Mouse (Mus musculus) left cerebral cortex, postnatal 4 days (tissue): ENCODE data around the gene Gzf1. TPM values are rescaled to one million over a fixed set of nuclear protein-coding genes. Genes with fewer than 3 reads are reported as not detected.

Source experiments
- DNase-seq: peaks from one replicate; pipeline ENCODE4 v3.0.0-alpha.2; 2022
- intact Hi-C: fragments of 180-260 bp; cut with DNase I; formaldehyde crosslinking; loops from one replicate; pipeline ENCODE4 v1.15.1; 2025
- total RNA-seq, 2 experiments: library from RNA; stranded (reverse); gene quantifications; 2 replicates each; pipeline ENCODE4 v1.2.3; 2021

Gzf1 gene
- 10 to 100 TPM; 21.2 to 21.6 TPM for total RNA-seq

DNA sequence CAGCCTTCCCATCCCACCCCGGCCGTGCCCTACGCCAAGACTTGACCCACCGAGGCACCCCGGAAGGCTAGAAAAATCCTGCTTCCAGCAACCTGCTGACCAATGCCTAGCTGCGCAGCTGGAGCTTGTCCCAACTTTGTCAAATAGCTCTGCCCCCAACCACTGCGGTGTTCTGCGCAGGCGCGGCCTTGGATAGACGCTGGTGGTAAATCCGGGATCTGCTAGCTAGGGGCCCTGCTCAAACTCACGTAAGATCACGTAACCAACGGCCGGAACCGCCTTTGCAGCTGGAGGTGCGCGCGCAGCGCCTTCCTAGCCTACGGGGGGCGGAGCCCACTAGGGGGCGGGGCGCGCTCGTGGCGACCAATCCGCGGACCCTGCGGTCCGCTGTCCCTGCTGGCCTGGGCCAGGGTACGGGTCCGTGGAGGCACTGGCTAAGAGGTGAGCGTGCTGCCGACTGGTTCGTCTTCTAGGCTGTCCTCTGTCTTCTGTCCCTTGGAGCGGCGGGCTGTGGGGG, at the start of gene Gzf1:
Gzf1 (plus strand) TSS at position 249 of the 517 bp plus-strand sequence.
- DNase-seq: peak; percentile 99
- intact Hi-C loops: no loop called here

- intact Hi-C loops: no loop called here
- no peak for DNase-seq
Measured at GRCm38 (mm10) chr2:148631602-148632001, 49.2 kb upstream of the Gzf1 start.

DNA sequence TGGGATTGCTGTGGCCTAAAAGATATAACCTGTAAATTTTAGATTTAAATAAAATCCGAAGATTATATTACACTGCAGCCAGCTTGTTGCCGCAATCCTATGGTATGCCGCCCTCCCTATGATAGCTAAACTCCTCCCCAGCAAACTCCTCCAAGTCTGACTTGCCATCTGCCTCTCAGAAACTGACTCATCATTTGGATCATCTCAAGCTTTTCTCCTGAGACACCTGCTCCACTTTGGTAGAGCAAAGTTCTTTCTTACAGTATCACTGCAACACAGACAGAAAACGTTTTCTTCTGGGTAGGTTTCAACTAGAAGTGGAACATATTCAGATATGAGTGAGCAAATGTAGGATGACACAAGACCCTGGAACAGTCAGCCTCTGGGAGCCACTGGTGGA, 46.4 kb upstream of the Gzf1 start:
- intact Hi-C loops: no loop called here

DNA sequence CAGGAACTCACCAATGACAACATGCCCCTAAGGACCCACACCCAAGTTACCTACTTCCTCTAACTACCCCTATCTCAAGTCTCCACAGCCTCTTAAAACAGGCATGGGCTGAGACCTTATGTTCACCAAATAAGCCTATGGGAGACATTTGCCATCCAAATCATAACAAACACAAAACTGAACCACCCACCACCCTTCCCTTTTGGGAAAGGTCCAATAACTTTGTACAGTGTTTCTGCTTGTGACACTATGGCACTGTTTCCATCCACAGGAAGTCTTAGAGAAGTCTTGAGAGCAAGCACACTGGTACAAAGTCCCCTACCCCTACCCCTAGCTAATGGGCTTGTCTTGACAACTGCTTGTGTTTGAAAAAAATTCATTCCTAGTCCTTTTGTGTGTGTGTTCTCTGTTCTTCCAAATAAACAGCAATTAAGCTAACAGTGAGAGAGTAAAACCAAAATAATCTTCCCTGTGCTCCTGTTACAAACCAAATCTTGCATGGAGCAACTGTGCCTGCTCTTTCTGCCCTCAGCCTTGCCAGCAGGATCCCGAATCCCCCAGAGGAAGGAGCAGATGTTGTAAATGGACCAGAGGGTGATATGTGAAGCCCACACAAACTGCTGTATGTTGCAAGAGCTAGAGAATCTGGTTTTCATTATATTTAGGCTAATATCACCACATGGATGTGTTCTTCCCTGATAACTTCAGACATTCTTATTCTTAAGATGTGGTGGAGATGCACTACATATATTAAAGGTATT, 38.0 kb upstream of the Gzf1 start:
- intact Hi-C loops: no loop called here

More for the DNA sequence above, 46.4 kb upstream of the Gzf1 start:
- no peak for DNase-seq

DNA sequence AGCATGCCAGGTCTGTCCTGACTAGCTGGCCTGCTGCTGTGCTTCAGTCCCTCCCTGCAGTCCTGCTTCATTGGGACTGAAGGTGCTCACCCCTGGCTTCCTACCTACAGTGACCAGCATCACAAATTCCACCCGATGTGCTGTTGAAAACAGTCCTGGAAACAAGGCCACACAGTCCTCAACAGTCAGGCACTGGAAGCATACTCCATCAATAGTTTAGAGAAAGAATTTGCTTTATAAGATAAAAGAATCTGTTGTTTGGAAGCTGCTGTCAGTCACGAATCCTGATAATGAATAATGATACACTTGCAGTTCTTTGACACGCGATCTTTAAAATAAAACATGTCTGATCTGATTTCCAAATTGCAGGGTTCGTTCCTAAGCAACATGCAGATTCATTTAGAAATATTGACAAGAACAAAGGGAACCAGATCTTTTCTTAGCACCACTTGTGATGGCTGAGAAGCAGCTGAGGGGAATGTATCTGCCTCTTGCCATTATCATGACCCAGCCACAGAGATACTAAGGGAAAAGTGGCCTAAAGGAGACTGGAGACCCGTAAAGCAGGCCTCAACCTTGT, 36.3 kb upstream of the Gzf1 start:
- intact Hi-C loops: no loop called here
- DNase-seq: no peak

More for the DNA sequence above, 38.0 kb upstream of the Gzf1 start:
- no peak for DNase-seq

DNA sequence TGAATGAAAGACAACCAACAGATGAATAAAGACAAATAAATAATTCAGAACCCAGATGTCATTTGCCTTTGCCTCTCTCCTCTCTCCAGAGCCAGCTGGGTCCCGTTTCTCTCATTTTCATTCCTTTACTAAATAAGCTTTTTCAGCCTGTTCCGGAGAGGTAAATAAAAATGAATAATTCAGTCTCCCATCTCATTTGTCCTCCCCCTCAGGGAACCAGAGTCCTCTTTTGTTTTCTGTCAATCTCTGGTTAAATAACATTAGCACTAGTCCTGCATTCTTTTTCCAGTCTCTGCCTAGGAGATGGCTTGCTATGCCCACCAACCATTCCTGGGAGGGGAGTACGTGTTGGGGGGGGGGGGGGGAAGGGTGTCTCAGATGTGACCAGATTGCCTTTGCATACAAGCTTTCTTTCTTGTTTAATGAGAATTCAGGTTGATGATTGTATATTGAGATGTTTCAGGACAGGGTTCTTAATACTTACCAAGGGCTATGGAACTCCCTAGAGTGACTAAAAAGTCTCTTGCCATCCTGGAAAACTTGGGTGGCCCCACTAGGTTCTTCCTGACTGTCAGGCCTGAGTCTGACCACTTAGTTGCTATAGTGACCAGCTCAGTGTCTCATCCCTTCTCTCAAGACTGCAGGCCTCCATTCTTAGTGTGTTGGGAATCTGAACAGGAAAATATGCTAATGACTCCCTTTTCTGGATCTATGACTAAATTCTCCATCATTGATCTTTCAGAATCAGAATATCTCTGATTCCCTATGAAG, 30.1 kb upstream of the Gzf1 start:
- intact Hi-C loops: loop anchor here (10.0 kb wide), 2 partner anchors 246 to 846 kb away; partner anchors contain the start of gene Thbd
- DNase-seq: no peak

DNA sequence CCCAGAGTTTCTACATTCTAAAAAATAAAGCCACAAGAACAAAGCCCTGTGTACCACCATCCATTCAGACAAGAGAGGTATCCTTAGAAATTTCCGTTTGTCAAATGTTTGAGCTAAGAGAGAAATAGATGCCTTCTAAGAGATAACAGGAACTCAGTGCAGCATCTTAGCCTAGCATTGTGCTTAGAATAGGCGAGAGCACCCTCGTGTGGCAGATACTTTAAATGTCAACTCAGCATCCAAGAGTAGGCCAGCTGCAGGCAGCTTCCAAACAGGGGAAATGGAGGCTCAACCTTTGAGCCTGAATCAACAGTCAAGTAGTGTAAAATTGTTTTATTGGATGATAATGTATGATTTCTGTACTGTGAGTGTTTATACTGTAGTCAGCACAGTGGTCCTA, 25.9 kb upstream of the Gzf1 start:
- peak; percentile 53 for DNase-seq
- intact Hi-C loops: loop anchor here (2.0 to 10.0 kb wide), 3 partner anchors 250 to 850 kb away; partner anchors contain the start of gene Thbd

- no peak for DNase-seq
- intact Hi-C loops: no loop called here
Measured at GRCm38 (mm10) chr2:148663458-148663857, 17.4 kb upstream of the Gzf1 start.

DNA sequence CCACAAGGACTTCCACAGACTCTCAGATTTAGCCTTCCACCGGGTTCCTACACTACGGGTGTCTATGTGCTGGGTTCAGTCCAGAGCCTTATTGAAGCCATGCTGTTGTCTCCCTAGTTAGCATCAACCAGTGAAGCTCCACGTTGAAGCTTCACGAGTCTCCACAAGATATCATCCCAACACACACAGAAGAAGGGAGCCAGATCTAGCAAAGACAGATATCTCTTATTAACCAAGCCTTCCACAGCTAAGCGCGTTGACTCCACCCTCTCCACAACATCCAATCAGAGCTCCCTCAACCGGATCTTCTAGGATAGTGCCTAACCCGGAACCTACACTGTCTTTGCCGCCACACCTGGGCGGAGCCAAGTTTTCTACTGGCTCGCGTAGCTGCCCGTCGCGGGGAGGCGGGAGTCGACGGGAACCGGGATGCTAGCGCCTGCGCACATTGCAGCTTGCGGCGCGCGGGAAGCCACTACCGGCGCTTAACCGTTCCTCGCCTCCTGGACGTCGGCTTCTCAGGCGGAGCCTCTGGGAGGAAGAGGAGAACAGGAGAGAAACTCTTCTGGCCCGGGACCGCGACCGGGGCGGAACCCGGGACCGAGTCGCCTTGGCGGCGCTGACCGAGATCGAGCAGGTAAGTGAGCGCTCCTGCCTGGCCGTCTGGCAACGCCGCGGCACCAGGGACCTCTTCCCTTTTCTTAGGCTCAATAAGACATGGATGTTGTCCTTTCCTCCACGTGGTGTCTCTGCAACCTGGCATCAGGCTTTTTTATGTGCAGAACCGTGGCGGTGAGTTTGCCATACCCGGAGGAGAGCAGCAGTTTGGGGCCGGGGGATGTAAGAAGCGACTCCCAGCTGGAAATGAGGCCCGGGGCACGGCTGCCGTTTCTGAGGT, 8.4 kb upstream of the Gzf1 start, which contains the start of gene Nxt1:
Nxt1 (plus strand) TSS at position 403 of the 898 bp plus-strand sequence.
- peak; percentile 98 for DNase-seq
- intact Hi-C loops: no loop called here

GRCm38 (mm10) chr2:148677801-148678200, 3.0 kb upstream of the Gzf1 start:
- DNase-seq: peak; percentile 91
- intact Hi-C loops: no loop called here

- intact Hi-C loops: no loop called here
- peak; percentile 29 for DNase-seq
Measured at GRCm38 (mm10) chr2:148679346-148679745, 1.5 kb upstream of the Gzf1 start.

GRCm38 (mm10) chr2:148681461-148681891, 653 bp downstream of the Gzf1 start:
- intact Hi-C loops: no loop called here
- peak; percentile 55 for DNase-seq

GRCm38 (mm10) chr2:148683031-148683430, 2.2 kb downstream of the Gzf1 start:
- DNase-seq: no peak
- intact Hi-C loops: no loop called here

DNA sequence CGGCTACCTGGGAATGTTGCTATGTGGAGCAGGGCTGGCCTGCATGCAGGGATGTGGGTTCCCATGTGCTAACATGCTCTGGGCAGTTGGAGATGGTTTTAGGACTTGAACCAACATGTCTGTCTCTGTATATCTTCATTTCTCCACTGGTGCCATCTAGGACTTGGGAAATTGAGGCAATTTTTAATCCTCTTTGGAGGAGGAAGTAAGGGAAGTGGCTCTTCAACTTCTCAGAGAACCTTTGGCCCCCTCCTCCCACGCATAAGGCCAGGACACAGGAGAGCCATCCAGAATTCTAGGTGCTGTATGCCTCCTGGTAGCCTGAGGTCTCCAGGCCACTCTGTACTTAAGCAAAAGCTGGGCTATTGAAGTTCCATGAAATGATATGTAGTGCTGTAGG, 4.1 kb downstream of the Gzf1 start:
- no peak for DNase-seq
- intact Hi-C loops: no loop called here

- no peak for DNase-seq
- intact Hi-C loops: no loop called here
Measured at GRCm38 (mm10) chr2:148685709-148686108, 4.9 kb downstream of the Gzf1 start.

GRCm38 (mm10) chr2:148686862-148687261, 6.0 kb downstream of the Gzf1 start:
- intact Hi-C loops: no loop called here

GRCm38 (mm10) chr2:148687971-148688370, 7.1 kb downstream of the Gzf1 start:
- intact Hi-C loops: no loop called here
- no peak for DNase-seq

More at GRCm38 (mm10) chr2:148686862-148687261, 6.0 kb downstream of the Gzf1 start:
- no peak for DNase-seq

DNA sequence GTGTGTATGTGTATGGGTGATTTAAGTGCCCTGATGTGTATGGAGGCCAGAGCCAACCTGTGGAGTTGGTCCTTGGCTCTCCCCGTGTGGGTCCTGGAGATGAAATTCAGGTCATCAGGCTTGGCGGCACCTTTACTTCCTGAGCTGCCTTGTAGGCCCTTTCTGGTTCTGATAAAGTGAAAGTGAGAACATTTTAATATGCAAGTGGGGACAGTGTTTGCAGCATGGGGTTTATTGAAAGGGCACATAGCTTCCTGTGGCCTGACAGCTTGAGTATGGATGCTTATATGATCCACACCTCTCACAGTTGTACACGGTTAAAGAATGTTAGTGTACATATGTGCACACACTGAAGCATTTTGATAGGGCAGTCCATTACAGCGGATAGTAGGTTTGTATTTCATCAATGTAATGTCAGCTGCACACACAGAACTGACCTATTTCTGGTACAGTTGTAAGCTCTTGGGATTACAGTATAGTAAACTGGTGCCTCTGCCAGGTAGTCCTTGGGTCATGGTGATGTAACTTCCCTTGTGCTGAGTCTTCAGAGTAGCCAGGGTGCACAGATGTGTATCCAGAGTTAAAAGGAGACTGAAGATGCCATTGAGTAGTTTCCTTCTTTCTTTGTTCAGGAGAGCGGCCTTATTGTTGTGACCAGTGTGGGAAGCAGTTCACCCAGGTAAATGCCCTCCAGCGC, 8.8 kb downstream of the Gzf1 start:
- intact Hi-C loops: no loop called here
- no peak for DNase-seq

GRCm38 (mm10) chr2:148690291-148690690, 9.5 kb downstream of the Gzf1 start:
- DNase-seq: no peak
- intact Hi-C loops: no loop called here
